Mouse (Mus musculus) cerebellum, postnatal 10 days (tissue): ENCODE data around the gene Sirt4.
"Not testable (repeated sequence)": the region's sequence is repeated elsewhere in the genome, so short reads cannot be mapped to it uniquely, and the experiment has no call there.

Experiments
- DNase-seq, 2 experiments: peaks; one replicate each; pipeline ENCODE4 v3.0.0; 2021; ENCODE audit warnings: mixed read lengths in 2 of 2

The Sirt4 gene

GRCm38 (mm10) chr5:115483947-115484920 lies at the start of gene Sirt4:
Sirt4 (minus strand) TSS chr5:115484725.
- peak; percentile 86 to 87 for DNase-seq

DNA sequence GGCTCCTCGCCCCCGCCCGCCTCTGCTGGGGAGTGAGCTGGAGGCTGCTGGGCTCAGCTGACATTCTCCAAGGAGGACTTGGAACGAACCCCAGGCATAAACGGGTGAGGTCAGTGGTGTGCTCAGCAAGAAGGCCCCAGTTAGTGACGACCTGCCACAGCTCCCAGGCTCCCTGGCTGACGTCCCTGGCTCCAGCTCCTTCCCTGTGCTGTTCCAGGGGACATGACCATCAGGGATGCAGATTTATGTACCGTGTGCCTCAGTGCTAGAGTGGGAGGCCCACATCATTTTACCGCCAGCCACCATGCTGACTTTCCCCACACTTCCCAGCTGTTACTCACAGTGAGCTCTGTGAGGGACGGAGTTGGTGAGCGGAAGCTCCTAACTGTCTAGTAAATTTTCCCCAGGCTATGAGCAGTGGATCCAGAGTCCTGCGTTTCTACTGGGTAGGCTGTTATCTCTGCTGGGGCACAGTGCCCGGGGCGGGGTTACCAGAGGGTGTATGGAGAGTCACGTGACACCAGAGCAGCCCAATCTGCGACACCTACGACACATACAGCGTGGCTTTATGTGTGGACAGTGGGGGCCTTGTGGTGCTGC lies 47.2 kb upstream of the Sirt4 start:
- peak; percentile 88 to 90 for DNase-seq

DNA sequence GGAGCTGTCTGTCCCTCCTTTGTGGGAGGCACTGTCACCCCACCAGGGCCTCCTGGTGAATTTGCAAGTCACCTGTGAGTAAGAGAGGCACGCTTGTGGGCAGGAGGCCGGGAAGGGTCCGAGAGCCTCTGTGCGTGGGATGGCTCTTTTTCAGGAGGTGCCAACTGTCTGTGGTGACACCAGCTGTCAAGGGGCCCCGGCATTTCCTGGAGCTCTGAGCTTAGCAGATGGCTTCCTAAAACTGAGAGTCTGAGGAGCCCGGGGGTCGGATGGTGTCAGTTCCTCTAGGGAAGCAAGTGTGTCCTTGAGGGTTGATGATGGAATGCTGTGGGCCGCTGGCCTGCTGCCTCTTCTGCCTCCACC lies 45.9 kb upstream of the Sirt4 start:
- peak; percentile 90 to 92 for DNase-seq

GRCm38 (mm10) chr5:115529742-115530446 lies 45.4 kb upstream of the Sirt4 start:
- DNase-seq = peak; percentile 61 to 67

GRCm38 (mm10) chr5:115529364-115529741 lies 44.8 kb upstream of the Sirt4 start:
- peak; percentile 60 to 71 for DNase-seq

- no peak for DNase-seq
Observed at GRCm38 (mm10) chr5:115528128-115528527, 43.6 kb upstream of the Sirt4 start.

DNA sequence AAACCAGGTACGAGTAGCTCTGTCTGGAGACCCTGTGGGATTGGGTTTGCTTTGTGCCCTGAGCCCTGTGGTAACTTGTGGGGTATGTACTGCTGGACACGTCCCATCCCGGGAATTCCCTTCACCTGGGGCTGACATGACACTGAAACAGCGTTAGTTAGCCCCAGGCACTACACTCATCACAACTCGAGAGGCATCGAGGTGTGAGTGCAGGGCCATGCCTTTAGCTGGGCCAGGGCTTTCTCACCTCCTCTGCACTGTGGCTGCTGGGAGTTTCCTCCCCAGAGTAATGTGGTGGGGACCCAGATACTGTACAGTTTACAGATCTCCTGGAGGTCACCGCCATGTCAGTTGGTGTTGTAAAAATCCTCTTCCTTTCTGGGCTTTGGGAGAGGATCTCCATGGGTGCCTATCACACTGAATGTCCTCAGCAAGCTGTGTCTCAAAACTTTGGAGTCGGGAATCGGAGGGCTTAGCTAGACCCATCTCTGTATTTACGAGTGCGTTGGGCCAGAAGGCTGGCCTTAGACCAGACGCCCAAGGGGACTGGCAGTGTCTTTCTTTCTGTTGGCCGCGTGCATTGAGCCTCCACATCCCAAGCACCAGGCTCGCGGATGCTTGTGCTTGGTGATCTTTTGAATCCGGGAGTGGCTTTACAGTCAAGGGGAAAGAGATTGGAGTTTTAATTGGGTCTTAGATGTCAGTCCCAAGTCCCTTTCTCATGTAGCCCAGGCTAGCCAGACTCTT lies 42.1 kb upstream of the Sirt4 start:
- DNase-seq = peak; percentile 53 to 64

- DNase-seq = peak; percentile 47 to 63
Observed at GRCm38 (mm10) chr5:115525943-115526342, 41.4 kb upstream of the Sirt4 start.

- DNase-seq = no peak
Observed at GRCm38 (mm10) chr5:115525416-115525815, 40.9 kb upstream of the Sirt4 start.

DNA sequence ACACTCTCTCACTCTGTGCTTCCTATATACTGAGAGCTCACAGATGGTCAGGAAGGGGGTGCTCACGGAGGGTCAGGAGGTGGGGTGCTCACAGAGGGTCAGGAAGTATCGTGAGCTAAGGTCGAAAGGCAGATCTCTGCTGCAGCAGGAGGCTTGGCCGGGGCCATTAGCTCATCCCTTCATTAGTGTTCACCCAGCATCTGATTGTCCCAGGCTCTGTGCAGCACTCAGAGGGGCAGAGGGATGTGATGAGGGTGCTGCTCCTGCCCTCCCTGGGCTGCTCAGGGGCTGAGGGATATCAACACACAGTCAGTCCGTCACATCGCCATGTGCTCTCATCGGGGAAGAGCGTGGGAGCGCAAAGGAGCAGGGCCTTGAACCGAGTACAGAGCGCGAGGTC lies 39.9 kb upstream of the Sirt4 start:
- DNase-seq = no peak

DNA sequence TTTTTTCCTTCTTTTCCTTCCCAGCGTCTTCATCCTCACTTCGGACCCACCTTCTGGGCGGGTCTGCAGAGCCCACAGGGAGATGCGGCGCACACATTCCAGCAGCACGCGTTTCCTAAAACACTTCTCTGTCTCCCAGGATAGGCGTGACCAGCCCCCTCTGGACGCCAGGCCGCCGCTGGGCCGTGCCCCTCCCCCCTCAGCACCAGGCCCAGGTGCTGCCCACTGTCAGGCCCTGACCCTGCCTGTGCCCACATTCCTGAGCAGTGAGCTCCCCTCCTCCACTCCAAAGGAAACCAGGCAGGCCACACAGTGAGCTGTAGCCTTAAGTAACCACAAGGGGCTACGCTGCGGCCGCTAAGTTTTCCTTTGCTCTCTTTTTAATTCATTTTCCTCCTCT lies 39.4 kb upstream of the Sirt4 start:
- no peak for DNase-seq

DNA sequence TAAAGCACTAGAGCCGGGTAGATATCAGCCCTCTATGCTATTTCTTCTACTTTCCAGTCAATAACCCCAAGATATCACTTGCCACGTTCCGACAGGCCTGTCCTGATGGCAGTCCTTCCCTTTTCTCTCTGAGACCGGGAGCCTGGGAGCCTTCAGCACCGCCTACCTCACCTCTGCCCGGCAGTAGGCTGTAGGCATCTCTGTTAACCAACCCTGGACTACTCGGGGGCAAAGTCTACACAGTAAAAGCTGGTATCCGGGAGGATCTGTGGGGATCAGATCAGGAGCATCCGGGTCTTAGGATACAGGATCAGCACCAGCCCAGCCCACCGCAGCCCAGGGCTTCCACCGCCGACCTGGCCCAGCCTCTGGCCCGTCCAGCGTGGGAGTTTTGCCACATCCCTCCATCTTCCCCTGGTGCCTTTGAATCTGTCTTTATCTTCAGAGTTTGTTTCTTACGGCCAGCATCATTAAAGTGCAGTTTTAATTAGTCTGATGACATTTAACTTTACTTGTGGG lies 38.5 kb upstream of the Sirt4 start:
- DNase-seq = no peak

- DNase-seq = no peak
Observed at GRCm38 (mm10) chr5:115522531-115522930, 38.0 kb upstream of the Sirt4 start.

DNA sequence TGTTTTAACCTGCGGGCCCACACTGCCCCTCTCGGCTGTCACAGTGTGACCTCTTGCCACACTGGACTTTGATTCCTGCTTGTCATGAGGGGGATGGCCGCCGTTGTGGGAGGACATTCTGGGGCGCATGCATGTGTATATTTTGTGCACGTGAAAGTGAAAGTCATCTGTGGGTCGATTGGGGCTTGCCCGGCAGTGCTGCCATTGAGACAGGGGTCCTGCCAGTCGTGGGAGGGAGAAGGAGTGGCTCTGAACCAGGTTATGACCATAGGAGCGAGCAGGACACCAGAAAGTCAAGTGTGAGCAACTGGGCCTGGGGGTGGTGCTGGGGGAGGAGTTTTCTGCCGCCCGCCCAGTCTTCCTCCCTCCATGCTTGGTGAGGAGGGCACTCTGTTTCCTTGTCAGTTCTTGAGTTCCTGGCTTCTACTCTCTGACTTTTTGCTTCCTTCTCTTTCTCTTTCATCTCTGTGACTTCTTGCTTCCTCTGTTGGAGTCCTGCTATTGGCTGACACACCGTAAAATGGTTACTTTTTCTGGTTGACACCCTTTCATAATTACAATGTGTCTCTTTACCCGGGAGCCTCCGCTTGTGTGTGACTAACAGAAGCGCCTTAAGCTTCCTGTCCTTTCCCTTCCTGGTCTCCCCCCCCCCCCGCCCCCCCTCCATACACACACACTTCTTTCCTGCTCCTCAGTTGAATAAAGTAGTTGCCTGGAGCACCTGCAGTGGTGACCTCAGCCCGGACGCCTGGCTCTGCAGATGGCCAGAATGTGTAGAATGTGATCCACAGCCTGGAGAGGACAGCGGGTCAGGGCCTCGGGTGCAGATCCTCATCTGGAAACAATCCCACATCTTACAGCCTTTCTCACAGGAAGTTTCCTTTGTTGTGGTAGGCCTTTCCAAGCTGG lies 37.3 kb upstream of the Sirt4 start:
- no peak for DNase-seq

DNA sequence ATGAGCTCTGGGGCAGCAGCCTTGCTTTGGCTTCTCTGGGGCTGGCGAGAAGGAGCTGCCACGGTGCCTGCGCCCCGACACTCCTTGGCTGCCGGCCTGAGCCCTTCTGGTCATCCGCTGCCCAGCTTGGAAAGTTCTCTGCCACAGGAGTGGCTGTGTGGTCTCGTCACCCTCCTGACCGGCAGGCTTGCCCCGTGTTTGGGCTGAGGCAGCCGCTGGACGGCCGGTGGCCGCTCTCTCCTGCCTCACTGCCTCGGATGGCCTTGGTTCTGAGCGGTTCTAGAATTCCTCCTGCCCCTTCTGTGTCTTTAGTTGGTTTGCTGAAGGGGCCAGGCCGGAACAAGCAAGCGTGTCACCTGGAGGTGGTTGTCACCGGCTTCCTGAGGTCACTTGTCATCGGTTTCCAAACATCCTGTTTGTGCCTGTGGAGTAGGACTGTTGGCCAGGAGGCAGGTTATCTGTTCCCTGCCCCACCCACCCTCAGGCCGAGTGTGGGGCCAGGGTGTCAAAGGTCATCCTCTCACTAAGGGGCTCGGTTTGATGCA lies 35.9 kb upstream of the Sirt4 start:
- peak; percentile 59 to 65 for DNase-seq

- not testable (repeated sequence) for DNase-seq
Observed at GRCm38 (mm10) chr5:115518214-115518613, 33.7 kb upstream of the Sirt4 start.

- no peak for DNase-seq
Observed at GRCm38 (mm10) chr5:115517501-115517900, 33.0 kb upstream of the Sirt4 start.

DNA sequence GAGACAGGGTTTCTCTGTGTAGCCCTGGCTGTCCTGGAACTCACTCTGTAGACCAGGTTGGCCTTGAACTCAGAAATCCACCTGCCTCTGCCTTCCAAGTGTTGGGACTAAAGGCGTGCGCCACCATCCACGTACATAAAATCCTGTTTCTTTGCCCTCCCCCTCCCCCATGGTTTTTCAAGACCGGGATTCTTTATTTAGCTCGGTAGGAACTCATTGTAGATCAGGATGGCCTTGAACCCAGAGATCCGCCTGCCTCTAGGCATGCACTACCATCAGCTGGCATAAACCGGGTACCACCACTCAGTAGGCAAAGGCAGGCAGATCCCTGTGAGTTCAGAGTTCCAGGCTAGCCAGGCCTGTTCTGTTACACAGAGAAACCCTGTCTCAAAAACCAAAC lies 32.4 kb upstream of the Sirt4 start:
- DNase-seq = no peak

DNA sequence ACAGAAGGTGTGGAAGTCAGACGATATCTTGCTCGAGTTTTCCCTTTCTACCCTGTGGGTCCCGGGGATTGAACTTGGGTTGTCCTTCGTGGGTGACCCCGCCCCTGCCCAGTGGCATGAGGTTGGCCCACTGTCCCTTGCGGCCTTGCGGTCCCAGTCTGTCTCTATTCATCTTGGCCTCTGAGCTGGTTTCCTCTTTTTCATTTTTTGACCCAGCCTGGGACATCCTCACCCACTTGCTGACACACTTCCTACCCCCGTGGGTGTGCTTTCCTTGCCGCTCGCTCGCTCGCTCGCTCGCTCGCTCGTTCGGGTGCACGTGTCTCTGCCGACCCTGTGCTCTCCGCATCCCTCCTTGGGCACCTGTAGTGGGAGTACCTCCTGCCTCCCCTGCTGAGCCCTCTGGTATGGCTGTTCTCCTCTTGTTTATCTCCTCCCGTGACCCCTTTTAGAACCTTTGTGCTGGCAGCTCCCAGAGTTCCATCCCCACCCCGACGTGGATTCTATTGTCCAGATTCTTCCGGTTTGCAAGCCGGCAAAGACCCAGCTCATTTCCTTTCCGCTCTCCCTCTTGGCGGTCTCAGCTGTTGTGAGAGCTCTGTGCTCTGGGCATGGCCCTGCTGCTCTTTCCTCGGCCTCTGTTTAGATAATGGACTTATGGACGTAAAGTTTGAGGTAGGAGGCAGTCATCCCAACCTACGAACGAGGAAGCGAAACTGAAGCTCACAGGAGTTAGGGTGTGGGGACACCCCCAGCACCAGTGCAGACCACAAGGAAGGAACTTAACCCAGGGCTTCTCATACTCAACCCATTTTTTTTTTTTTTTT lies 31.8 kb upstream of the Sirt4 start:
- no peak for DNase-seq

- no peak for DNase-seq
Observed at GRCm38 (mm10) chr5:115514896-115515587, 30.5 kb upstream of the Sirt4 start.
